Comparison of ENCODE assay signal across 8 mouse cellular contexts in the genomic region with DNA sequence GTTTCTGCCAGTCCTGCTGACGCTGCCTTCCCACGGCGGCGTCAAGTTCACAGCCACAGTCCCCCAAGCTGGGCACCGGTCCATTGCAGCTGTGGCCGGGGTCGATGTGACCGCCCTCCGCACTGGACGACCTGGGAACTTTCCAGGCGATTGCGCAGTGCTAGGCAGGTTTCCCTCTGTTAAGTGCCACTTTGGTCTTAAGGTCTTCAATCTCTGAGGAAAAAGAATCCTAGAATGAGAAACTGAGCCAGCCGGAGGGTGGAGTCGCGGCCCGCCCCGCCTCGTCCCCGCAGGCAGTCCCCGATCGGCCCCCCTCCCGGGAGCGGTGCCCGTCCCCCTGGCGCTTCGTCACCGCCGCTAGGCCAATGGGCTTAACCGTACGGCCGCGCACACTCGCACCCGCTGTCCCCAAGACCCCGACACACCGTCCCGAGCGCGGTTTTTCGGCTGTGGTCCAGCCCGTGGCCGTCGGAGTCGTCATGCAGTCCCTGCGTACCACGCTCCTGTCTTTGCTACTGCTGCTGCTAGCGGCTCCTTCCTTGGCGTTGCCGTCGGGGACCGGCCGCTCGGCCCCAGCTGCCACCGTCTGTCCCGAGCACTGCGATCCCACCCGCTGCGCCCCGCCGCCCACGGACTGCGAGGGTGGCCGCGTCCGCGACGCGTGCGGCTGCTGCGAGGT. TPM values are rescaled to one million over a fixed set of nuclear protein-coding genes. Genes with fewer than 3 reads are reported as not detected.
A peak's percentile ranks its signal among the peaks of the same experiment; 100 is the strongest.
DNase-seq lines count a peak whose midpoint lies in the region; ATAC-seq lines count a peak whose summit lies in the region.

TSS of gene Htra1 (plus strand) at position 319 of the 679 bp plus-strand sequence.

- H3K4me1 ChIP-seq in intestine, embryonic 15.5 days (replicated peaks): peaks cover 15% of the 10 kb centered on the region

- H3K9ac ChIP-seq in intestine, embryonic 15.5 days: peak within 1 kb of the TSS; percentile 54

- peak within 1 kb of the TSS; percentile 57 for H3K4me3 ChIP-seq in intestine, embryonic 15.5 days (replicated peaks)

- intact Hi-C loops in left cerebral cortex, postnatal 14 days (cut with DNase I): no loop called here

- peaks cover 60% of the 10 kb centered on the region for H3K27me3 ChIP-seq in intestine, embryonic 15.5 days (replicated peaks)

- ATAC-seq in intestine, embryonic 15.5 days: peak; percentile 88
- ATAC-seq in megakaryocyte, adult 5-6 weeks (ENCODE audit: poor library complexity, severe bottlenecking): peak; percentile 42; the same call in 1 of the 2 replicates

- DNase-seq in adrenal gland, adult 18-20 months (ENCODE audit: low spot score in 2 of 2): peak; percentile 76 to 77
- DNase-seq in embryo, embryonic 10.5 days (ENCODE audit: low spot score): peak; percentile 62
- DNase-seq in gastrocnemius, postnatal 4 days (ENCODE audit: low spot score in 2 of 2): peak; percentile 79 to 81
- peak; percentile 74 to 77 for DNase-seq in left cerebral cortex, postnatal 14 days (ENCODE audit: low spot score in 2 of 2)
- DNase-seq in right cerebral cortex, postnatal 14 days: peak; percentile 69
- DNase-seq in natural killer cell, adult 2 months (ENCODE audit: low spot score in 2 of 2): no peak

- no peaks in the 10 kb centered on the region for H3K9me3 ChIP-seq in intestine, embryonic 15.5 days

- no peaks in the 10 kb centered on the region for H3K36me3 ChIP-seq in intestine, embryonic 15.5 days

- under 1% methylated on average over 70 of the region's 70 CpGs for WGBS in intestine, embryonic 15.5 days

- no peak within 1 kb of the TSS for H3K27ac ChIP-seq in intestine, embryonic 15.5 days

- peak within 1 kb of the TSS; percentile 94 for H3K4me2 ChIP-seq in intestine, embryonic 15.5 days (replicated peaks)

RNA-seq across cellular contexts. Expression of gene Htra1, which starts in this region (rescaled TPM):
- total RNA-seq in adrenal gland, adult 18-20 months (2021): 10 to 100 TPM; 31.8 to 79.5 TPM
- 10 to 100 TPM; 78.8 to 98.4 TPM for total RNA-seq in gastrocnemius, postnatal 4 days (2021)
- polyA plus RNA-seq in intestine, embryonic 15.5 days (2015; fragmentation: Nextera tagmentation; extraction: Ambion mirVana): 16.9 and 18.8 TPM in 2 replicates
- 100 to 1,000 TPM; 222 to 262 TPM for total RNA-seq in left cerebral cortex, postnatal 14 days (2021)
- 0.68 TPM in 1 of 2 replicates, not detected in the other for total RNA-seq in megakaryocyte, adult 5-6 weeks (2015)
- 0.65 TPM in 1 of 2 replicates, not detected in the other for total RNA-seq in megakaryocyte, adult 5-6 weeks (2017)

Comparison
In these comparisons a context has a peak if more than half of its experiments do, and no peak if none do; other contexts are left out.
1. RNA of gene Htra1 (total RNA-seq): 222 to 262 TPM in left cerebral cortex, postnatal 14 days, 78.8 to 98.4 TPM in gastrocnemius, postnatal 4 days and 31.8 to 79.5 TPM in adrenal gland, adult 18-20 months; 0.65 to 0.68 TPM in megakaryocyte, adult 5-6 weeks; every median in the first group is over 10 times any median in the second.
2. Peak in ATAC-seq in megakaryocyte, adult 5-6 weeks; RNA of the gene not detected or under 1 TPM.
3. DNase-seq: peak in adrenal gland, adult 18-20 months (2 of 2), embryo, embryonic 10.5 days (single experiment), gastrocnemius, postnatal 4 days (2 of 2), left cerebral cortex, postnatal 14 days (2 of 2) and right cerebral cortex, postnatal 14 days (single experiment); none in natural killer cell, adult 2 months (0 of 2).